Mouse (Mus musculus) CH12.LX (cell line): ENCODE measurements around the gene Mettl21e.

Experiments used
- CTCF ChIP-seq, 2 experiments: IDR thresholded peaks in 1 of 2; conservative IDR thresholded peaks in 1 of 2; 2 replicates each; pipeline ENCODE4 v1.5.1; 2011 to 2012; ENCODE audit warnings: low read depth in 2 of 2, low read length in 2 of 2, improper control_type of control experiment in 1 of 2, inconsistent platforms in 1 of 2, mild to moderate bottlenecking in 1 of 2, moderate library complexity in 1 of 2
- E2F4 ChIP-seq: IDR thresholded peaks from 2 replicates; pipeline ENCODE4 v1.6.1; 2011; ENCODE audit warnings: low read depth, low read length, improper control_type of control experiment; ENCODE audit not compliant: insufficient replicate concordance
- HCFC1 ChIP-seq: IDR thresholded peaks from 2 replicates; pipeline ENCODE4 v1.6.1; 2012; ENCODE audit warnings: low read depth, mild to moderate bottlenecking, inconsistent platforms, low read length, improper control_type of control experiment
- MAX ChIP-seq: IDR thresholded peaks from 2 replicates; pipeline ENCODE4 v1.6.1; 2011; ENCODE audit warnings: low read length, improper control_type of control experiment
- MYC ChIP-seq: IDR thresholded peaks from 2 replicates; pipeline ENCODE4 v1.6.1; 2011; ENCODE audit warnings: low read depth, mild to moderate bottlenecking, improper control_type of control experiment, low read length
- PAX5 ChIP-seq: IDR thresholded peaks from 2 replicates; pipeline ENCODE4 v1.6.1; 2012; ENCODE audit warnings: low read length, inconsistent platforms, mixed read lengths
- POLR2A ChIP-seq: IDR thresholded peaks from 2 replicates; pipeline ENCODE4 v1.6.1; 2011; ENCODE audit warnings: low read depth, mild to moderate bottlenecking, improper control_type of control experiment, low read length
- USF1 ChIP-seq: IDR thresholded peaks from 2 replicates; pipeline ENCODE4 v1.6.1; 2014; ENCODE audit warnings: low read depth, mild to moderate bottlenecking, inconsistent platforms, low read length, improper control_type of control experiment
- ZC3H11A ChIP-seq: IDR thresholded peaks from 2 replicates; pipeline ENCODE4 v1.6.1; 2012; ENCODE audit warnings: low read depth, mild to moderate bottlenecking, inconsistent platforms, low read length, improper control_type of control experiment

DNA sequence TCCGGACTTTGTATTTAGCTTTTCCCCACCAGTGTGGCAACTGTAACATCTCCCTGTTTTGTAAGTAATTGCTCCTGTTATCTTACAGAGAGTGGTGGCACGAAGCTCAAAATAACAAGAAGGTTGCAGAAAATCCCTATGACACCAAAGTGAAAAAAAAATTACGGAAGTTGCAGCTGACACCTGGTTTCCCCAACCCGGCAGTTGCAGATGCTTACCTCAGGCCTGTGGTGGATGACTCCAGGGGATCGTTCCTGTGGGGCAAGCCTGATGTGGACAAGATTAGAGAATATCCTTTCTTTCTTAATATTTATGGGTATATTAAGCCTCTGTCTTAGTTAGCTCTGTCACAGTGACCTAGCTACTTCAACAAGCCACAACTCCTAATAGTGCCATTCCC is 40.7 kb downstream of the Mettl21e start:
- TF ChIP-seq PAX5 = no peak
- TF ChIP-seq POLR2A = no peak
- TF ChIP-seq CTCF (conservative IDR thresholded peaks at IDR 0.05 in 1 of 2, IDR thresholded peaks at IDR 0.05 in 1 of 2; ENCODE audit: low read depth in 2 of 2, low read length in 2 of 2) = no peak
- TF ChIP-seq HCFC1 = no peak
- TF ChIP-seq MYC = no peak
- TF ChIP-seq E2F4 = no peak
- TF ChIP-seq MAX = no peak
- no peak for TF ChIP-seq USF1
- no peak for TF ChIP-seq ZC3H11A
